In genomic region chr8:119164076-119164475, GRCm38 (mm10) we compare ENCODE assay signal across 15 mouse cellular contexts.
DNase-seq lines count a peak whose midpoint lies in the region; ATAC-seq and TF ChIP-seq lines count a peak whose summit lies in the region.
"Had no signal": no experiment of that assay in that cellular context is flagged by ENCODE, and none has a peak within 500 bp of the region (broad histone marks: within the 10 kb centered on the region; RNA-seq: fewer than 3 reads in every experiment).

No protein-coding gene starts in this region.

- no peak overlapping the region for H3K4me3 ChIP-seq in midbrain, embryonic 11.5 days (ENCODE audit: low read depth, low read length)
- H3K4me3 ChIP-seq in midbrain, postnatal 0 days (ENCODE audit: low read depth, low read length) = no peak overlapping the region
- no peak overlapping the region for H3K4me3 ChIP-seq in myocyte
- H3K4me3 ChIP-seq in left cerebral cortex, adult 2 months = no peak overlapping the region
- H3K4me3 ChIP-seq: limb, embryonic 13.5 days; megakaryocyte, embryonic 14.5 days had no signal

- no peak overlapping the region for H3K27ac ChIP-seq in midbrain, embryonic 11.5 days (ENCODE audit: low read depth, low read length)
- no peak overlapping the region for H3K27ac ChIP-seq in midbrain, postnatal 0 days (ENCODE audit: low read depth, low read length)
- no peak overlapping the region for H3K27ac ChIP-seq in left cerebral cortex, adult 2 months
- H3K27ac ChIP-seq: limb, embryonic 13.5 days had no signal

- H3K9me3 ChIP-seq in midbrain, embryonic 11.5 days (ENCODE audit: control insufficient read depth, low read length) = no peaks in the 10 kb centered on the region
- H3K9me3 ChIP-seq in midbrain, postnatal 0 days (ENCODE audit: low read length) = no peaks in the 10 kb centered on the region
- H3K9me3 ChIP-seq: limb, embryonic 13.5 days had no signal

- ATAC-seq in midbrain, embryonic 11.5 days (ENCODE audit: low FRiP score) = no peak
- no peak for ATAC-seq in midbrain, postnatal 0 days (ENCODE audit: low FRiP score)
- ATAC-seq: forebrain, embryonic 14.5 days had no signal

- H3ac ChIP-seq in myocyte (ENCODE audit: control insufficient read depth, insufficient read length) = no peak overlapping the region

- intact Hi-C loops in heart, postnatal 14 days (cut with DNase I) = no loop called here
- intact Hi-C loops in heart, postnatal 36 days (cut with DNase I) = no loop called here
- intact Hi-C loops in left cerebral cortex, adult 2 months (cut with DNase I) = no loop called here

- no peak for TF ChIP-seq POLR2A in myocyte (IDR thresholded peaks at IDR 0.05; ENCODE audit: insufficient read length, low read depth)

- no peaks in the 10 kb centered on the region for H3K79me2 ChIP-seq in myocyte (ENCODE audit: control insufficient read depth, insufficient read depth)

- no peaks in the 10 kb centered on the region for H3K27me3 ChIP-seq in midbrain, embryonic 11.5 days (ENCODE audit: control insufficient read depth, insufficient read depth, low read length)
- H3K27me3 ChIP-seq in midbrain, postnatal 0 days (ENCODE audit: insufficient read depth, low read length) = no peaks in the 10 kb centered on the region
- H3K27me3 ChIP-seq in myocyte (ENCODE audit: control insufficient read depth, insufficient read depth, insufficient read length) = no peaks in the 10 kb centered on the region
- H3K27me3 ChIP-seq: CH12.LX; limb, embryonic 13.5 days; megakaryocyte, embryonic 14.5 days had no signal

- H3K4me2 ChIP-seq in midbrain, embryonic 11.5 days = no peak overlapping the region
- H3K4me2 ChIP-seq in midbrain, postnatal 0 days (ENCODE audit: low read depth, low read length, poor library complexity, severe bottlenecking) = no peak overlapping the region
- H3K4me2 ChIP-seq in myocyte (ENCODE audit: low read depth) = no peak overlapping the region
- H3K4me2 ChIP-seq: limb, embryonic 13.5 days had no signal

- WGBS in midbrain, embryonic 11.5 days = 53% methylated on average over 5 of the region's 5 CpGs
- WGBS in midbrain, postnatal 0 days = 69% methylated on average over 5 of the region's 5 CpGs

- peak; percentile 6 to 24 for DNase-seq in heart, postnatal 14 days
- no peak for DNase-seq in heart, postnatal 36 days
- DNase-seq in midbrain, embryonic 11.5 days (ENCODE audit: low spot score, missing footprints) = peak; percentile 88
- no peak for DNase-seq in midbrain, postnatal 0 days (ENCODE audit: low spot score)
- DNase-seq in c-Kit-positive CD71-negative TER-119-negative erythroid progenitor cells, embryonic 14.5 days (ENCODE audit: low read depth) = peak; percentile 7
- DNase-seq in MN1 (ENCODE audit: low spot score) = no peak
- DNase-seq in left cerebral cortex, adult 2 months (ENCODE audit: extremely low spot score in 1 of 2, low spot score in 2 of 2) = no peak
- DNase-seq: adrenal gland, postnatal 25 days; cerebellum, postnatal 25 days; right cerebral cortex, adult 18-20 months had no signal

- H3K4me1 ChIP-seq in midbrain, embryonic 11.5 days (ENCODE audit: control insufficient read depth, insufficient read depth, low read length) = no peaks in the 10 kb centered on the region
- H3K4me1 ChIP-seq in midbrain, postnatal 0 days (ENCODE audit: insufficient read depth, low read length) = no peaks in the 10 kb centered on the region
- H3K4me1 ChIP-seq: limb, embryonic 13.5 days; megakaryocyte, embryonic 14.5 days had no signal

- H3K9ac ChIP-seq in midbrain, embryonic 11.5 days (ENCODE audit: low read length) = no peak overlapping the region
- no peak overlapping the region for H3K9ac ChIP-seq in midbrain, postnatal 0 days (replicated peaks; ENCODE audit: low read length, poor library complexity, severe bottlenecking)
- H3K9ac ChIP-seq: limb, embryonic 13.5 days had no signal

- TF ChIP-seq CTCF in midbrain, postnatal 0 days (IDR thresholded peaks at IDR 0.05) = no peak
- TF ChIP-seq CTCF in left cerebral cortex, adult 2 months (IDR thresholded peaks at IDR 0.05) = no peak

- H3K36me3 ChIP-seq in midbrain, embryonic 11.5 days (ENCODE audit: control insufficient read depth, insufficient read depth, low read length) = no peaks in the 10 kb centered on the region
- H3K36me3 ChIP-seq in midbrain, postnatal 0 days (ENCODE audit: insufficient read depth, low read length) = no peaks in the 10 kb centered on the region
- no peaks in the 10 kb centered on the region for H3K36me3 ChIP-seq in myocyte (ENCODE audit: control insufficient read depth, insufficient read depth)
- H3K36me3 ChIP-seq: limb, embryonic 13.5 days had no signal

TF ChIP-seq in myocyte, 11 proteins besides CTCF, POLR2A, EP300 and RAD21:
- TF ChIP-seq REST (IDR thresholded peaks at IDR 0.05; ENCODE audit: insufficient read depth, insufficient read length) (peak; percentile 72), MYOG (IDR thresholded peaks at IDR 0.05; ENCODE audit: control insufficient read depth in 1 of 3, insufficient read depth in 1 of 3, insufficient read length in 2 of 3, low read depth in 2 of 3) (no peak)
TF ChIP-seq in myocyte: peak in this region for 1.

Comparison
In these comparisons a context has a peak if more than half of its experiments do, and no peak if none do; other contexts are left out.
1. DNase-seq: peak in heart, postnatal 14 days (2 of 2), midbrain, embryonic 11.5 days (single experiment) and c-Kit-positive CD71-negative TER-119-negative erythroid progenitor cells, embryonic 14.5 days (single experiment); none in heart, postnatal 36 days (0 of 2), midbrain, postnatal 0 days (single experiment), MN1 (single experiment) and left cerebral cortex, adult 2 months (0 of 2).